ENCODE assay signal across 25 mouse cellular contexts in genomic region chr2:38916947-38917691, GRCm38 (mm10). TPM values are rescaled to one million over a fixed set of nuclear protein-coding genes. Genes with fewer than 3 reads are reported as not detected.
"Had no signal": no experiment of that assay in that cellular context is flagged by ENCODE, and none has a peak within 500 bp of the region (broad histone marks: within the 10 kb centered on the region; RNA-seq: fewer than 3 reads in every experiment).

No protein-coding gene starts in this region.

- H3K4me3 ChIP-seq: heart, adult 2 months; heart, embryonic 13.5 days; heart, embryonic 15.5 days; hindbrain, embryonic 13.5 days; hindbrain, embryonic 15.5 days; layer of hippocampus, adult 2 months; left cerebral cortex, adult 2 months; limb, embryonic 10.5 days; limb, embryonic 12.5 days; liver, embryonic 13.5 days; liver, embryonic 15.5 days had no signal

- H3K9me3 ChIP-seq: heart, embryonic 13.5 days; heart, embryonic 15.5 days; hindbrain, embryonic 13.5 days; hindbrain, embryonic 15.5 days; limb, embryonic 10.5 days; limb, embryonic 12.5 days; liver, embryonic 13.5 days; liver, embryonic 15.5 days had no signal

- ATAC-seq: hindbrain, postnatal 0 days had no signal

- H3K9ac ChIP-seq: heart, embryonic 13.5 days; heart, embryonic 15.5 days; hindbrain, embryonic 13.5 days; hindbrain, embryonic 15.5 days; limb, embryonic 12.5 days; liver, embryonic 13.5 days; liver, embryonic 15.5 days had no signal

- H3K4me2 ChIP-seq: heart, embryonic 11.5 days; heart, embryonic 13.5 days; heart, embryonic 15.5 days; hindbrain, embryonic 13.5 days; hindbrain, embryonic 15.5 days; limb, embryonic 12.5 days; liver, embryonic 13.5 days; liver, embryonic 15.5 days had no signal

- H3K27me3 ChIP-seq: heart, embryonic 13.5 days; heart, embryonic 15.5 days; hindbrain, embryonic 13.5 days; hindbrain, embryonic 15.5 days; limb, embryonic 12.5 days; liver, embryonic 13.5 days had no signal

- H3K4me1 ChIP-seq: heart, embryonic 15.5 days had no signal

- DNase-seq: gastrocnemius, postnatal 14 days; gastrocnemius, postnatal 36 days; heart, adult 11 months; heart, adult 2 months; heart, postnatal 14 days; heart, postnatal 36 days; kidney, adult 18-20 months; kidney, adult 8-10 months; kidney, postnatal 10 days; kidney, postnatal 25 days; kidney, postnatal 4 days; liver; liver, embryonic 13.5 days had no signal

- H3K36me3 ChIP-seq: heart, embryonic 13.5 days; heart, embryonic 15.5 days; hindbrain, embryonic 13.5 days; hindbrain, embryonic 15.5 days; limb, embryonic 10.5 days; limb, embryonic 12.5 days; liver, embryonic 13.5 days; liver, embryonic 15.5 days had no signal

- H3K27ac ChIP-seq: heart, adult 2 months; heart, embryonic 13.5 days; heart, embryonic 15.5 days; hindbrain, embryonic 13.5 days; hindbrain, embryonic 15.5 days; hindbrain, postnatal 0 days; layer of hippocampus, adult 2 months; left cerebral cortex, adult 2 months; limb, embryonic 10.5 days; limb, embryonic 12.5 days; liver, embryonic 13.5 days; liver, embryonic 15.5 days had no signal

RNA-seq across cellular contexts. Expression of gene Olfml2a, which starts 14.7 kb away (rescaled TPM):
- total RNA-seq: hematopoietic stem cell, adult 5-6 weeks had no signal
